Mouse (Mus musculus): ENCODE data around the gene Zp3. TPM values are rescaled to one million over a fixed set of nuclear protein-coding genes. Genes with fewer than 3 reads are reported as not detected.

Gene Zp3
- polyA plus RNA-seq, 1 experiment from 2014 or later: 0.68 TPM

DNA sequence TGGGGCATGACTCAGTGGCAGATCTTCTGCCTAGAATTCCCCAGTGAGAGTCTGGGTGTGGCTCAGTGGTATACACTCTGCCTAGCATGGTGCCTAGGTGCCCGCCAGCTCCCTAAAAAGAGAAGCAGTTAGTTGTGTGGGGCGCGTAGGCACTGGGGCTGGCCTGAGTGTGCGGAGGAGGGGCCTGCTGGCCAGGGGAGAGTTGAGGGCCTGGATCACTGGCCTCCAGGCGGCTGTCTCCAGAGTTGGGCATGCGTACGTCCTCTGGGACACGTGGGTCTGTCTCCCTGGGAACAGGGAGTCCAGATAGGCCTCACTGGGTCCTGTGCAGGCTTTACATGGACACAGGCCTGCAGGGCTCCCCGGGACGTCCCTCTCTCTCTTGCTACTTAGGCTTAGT is 35.0 kb downstream of the Zp3 start:
- Histone ChIP-seq H3K4me3 (ENCODE audit: low read length) (no peak overlapping the region), H3K36me3 (ENCODE audit: control insufficient read depth, insufficient read depth, low read length) (peaks cover 9% of the 10 kb centered on the region; the same call in 1 of the 2 replicates), H3K4me1 (ENCODE audit: control insufficient read depth, insufficient read depth, low read length) (peaks cover 4% of the 10 kb centered on the region; the same call in 1 of the 2 replicates), H3K27me3 (replicated peaks; ENCODE audit: control insufficient read depth, insufficient read depth, low read length) (no peaks in the 10 kb centered on the region), H3K4me2 (ENCODE audit: low read depth, low read length) (no peak overlapping the region), H3K27ac (ENCODE audit: low read length) (no peak overlapping the region), H3K9me3 (ENCODE audit: control insufficient read depth, low read length) (no peaks in the 10 kb centered on the region), H3K9ac (ENCODE audit: low read depth, low read length) (0 out of 2 replicates have a peak overlapping the region, but pooled peaks have one; percentile 11)
- 85% methylated on average over 10 of the region's 10 CpGs for WGBS
- ATAC-seq: no peak

DNA sequence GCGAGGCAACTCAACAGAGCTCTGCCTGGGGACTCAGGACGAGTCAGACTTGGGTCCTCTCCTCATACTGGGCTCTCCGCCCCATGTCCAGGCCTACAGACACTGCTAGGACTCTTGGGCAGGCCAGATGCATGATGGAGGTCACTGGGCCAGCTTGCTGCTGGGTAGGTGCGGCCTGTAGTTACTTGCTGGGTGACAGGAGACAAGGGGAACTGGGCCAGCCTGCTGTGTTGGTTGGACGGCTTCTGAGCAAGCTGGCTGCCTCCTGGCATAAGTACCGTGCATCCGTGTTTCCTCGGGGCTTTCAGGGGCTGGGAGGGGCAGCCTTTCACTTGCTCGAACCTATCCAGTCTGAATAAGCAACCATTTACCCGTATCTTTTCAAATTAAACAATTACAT is 35.7 kb downstream of the Zp3 start:
- Histone ChIP-seq H3K27ac (ENCODE audit: low read length) (no peak overlapping the region), H3K9me3 (ENCODE audit: control insufficient read depth, low read length) (no peaks in the 10 kb centered on the region), H3K36me3 (ENCODE audit: control insufficient read depth, insufficient read depth, low read length) (peaks cover 7% of the 10 kb centered on the region; the same call in 1 of the 2 replicates), H3K4me2 (ENCODE audit: low read depth, low read length) (no peak overlapping the region), H3K4me1 (ENCODE audit: control insufficient read depth, insufficient read depth, low read length) (peaks cover 6% of the 10 kb centered on the region; the same call in 1 of the 2 replicates), H3K9ac (ENCODE audit: low read depth, low read length) (0 out of 2 replicates have a peak overlapping the region, but pooled peaks have one; percentile 37), H3K27me3 (replicated peaks; ENCODE audit: control insufficient read depth, insufficient read depth, low read length) (no peaks in the 10 kb centered on the region), H3K4me3 (ENCODE audit: low read length) (no peak overlapping the region)
- 0 out of 2 replicates have a peak, but pooled peaks have one; percentile 21 for ATAC-seq
- 76% methylated on average over 10 of the region's 10 CpGs for WGBS

- no peak overlapping the region; the same call in 1 of the 2 replicates for H3K27ac ChIP-seq (ENCODE audit: low read length)
- no peak overlapping the region for H3K4me2 ChIP-seq (ENCODE audit: low read depth, low read length)
- 75% methylated on average over 10 of the region's 10 CpGs for WGBS
- H3K27me3 ChIP-seq (replicated peaks; ENCODE audit: control insufficient read depth, insufficient read depth, low read length): no peaks in the 10 kb centered on the region
- H3K9me3 ChIP-seq (ENCODE audit: control insufficient read depth, low read length): no peaks in the 10 kb centered on the region
- ATAC-seq: peak; percentile 60
- peaks cover 6% of the 10 kb centered on the region; the same call in 1 of the 2 replicates for H3K4me1 ChIP-seq (ENCODE audit: control insufficient read depth, insufficient read depth, low read length)
- H3K4me3 ChIP-seq (ENCODE audit: low read length): no peak overlapping the region
- H3K9ac ChIP-seq (ENCODE audit: low read depth, low read length): 0 out of 2 replicates have a peak overlapping the region, but pooled peaks have one; percentile 31
- peaks cover 6% of the 10 kb centered on the region; the same call in 1 of the 2 replicates for H3K36me3 ChIP-seq (ENCODE audit: control insufficient read depth, insufficient read depth, low read length)
These were observed 36.3 kb downstream of the Zp3 start for GRCm38 (mm10) chr5:136016014-136016876.

DNA sequence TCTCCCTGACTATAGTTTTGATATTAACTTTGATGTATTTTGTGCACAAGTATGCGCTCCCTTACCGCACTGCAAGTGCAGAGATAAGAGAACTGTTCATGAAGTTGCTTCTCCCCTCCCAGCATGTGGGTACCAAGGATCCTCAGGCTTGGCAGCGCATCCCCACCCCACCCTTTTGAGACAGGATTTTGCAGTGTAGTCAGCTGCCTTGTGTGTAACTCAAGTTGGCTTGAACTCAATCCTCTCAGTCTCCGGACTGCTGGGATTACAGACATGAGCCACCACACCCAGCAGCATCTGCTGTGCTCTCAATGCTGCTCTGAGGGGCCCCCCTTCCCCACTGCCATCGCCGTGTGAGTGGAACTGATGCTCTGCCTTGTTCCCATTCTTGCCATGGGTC is 37.4 kb downstream of the Zp3 start:
- H3K27ac ChIP-seq (ENCODE audit: low read length): no peak overlapping the region
- H3K36me3 ChIP-seq (ENCODE audit: control insufficient read depth, insufficient read depth, low read length): no peaks in the 10 kb centered on the region; the same call in 1 of the 2 replicates
- no peak overlapping the region for H3K9ac ChIP-seq (ENCODE audit: low read depth, low read length)
- ATAC-seq: no peak
- no peaks in the 10 kb centered on the region for H3K27me3 ChIP-seq (replicated peaks; ENCODE audit: control insufficient read depth, insufficient read depth, low read length)
- no peaks in the 10 kb centered on the region for H3K9me3 ChIP-seq (ENCODE audit: control insufficient read depth, low read length)
- 86% methylated on average over 6 of the region's 6 CpGs for WGBS
- peaks cover 6% of the 10 kb centered on the region; the same call in 1 of the 2 replicates for H3K4me1 ChIP-seq (ENCODE audit: control insufficient read depth, insufficient read depth, low read length)
- no peak overlapping the region for H3K4me2 ChIP-seq (ENCODE audit: low read depth, low read length)
- H3K4me3 ChIP-seq (ENCODE audit: low read length): no peak overlapping the region

- WGBS: 81% methylated on average over 2 of the region's 2 CpGs
- ATAC-seq: no peak
These were observed 38.8 kb downstream of the Zp3 start for GRCm38 (mm10) chr5:136018726-136019125.

GRCm38 (mm10) chr5:136019907-136020306 is 40.0 kb downstream of the Zp3 start:
- Histone ChIP-seq H3K4me1 (ENCODE audit: control insufficient read depth, insufficient read depth, low read length) (peaks cover 6% of the 10 kb centered on the region; the same call in 1 of the 2 replicates), H3K4me2 (ENCODE audit: low read depth, low read length) (no peak overlapping the region), H3K27me3 (replicated peaks; ENCODE audit: control insufficient read depth, insufficient read depth, low read length) (no peaks in the 10 kb centered on the region), H3K4me3 (ENCODE audit: low read length) (no peak overlapping the region), H3K36me3 (ENCODE audit: control insufficient read depth, insufficient read depth, low read length) (no peaks in the 10 kb centered on the region; the same call in 1 of the 2 replicates), H3K9ac (ENCODE audit: low read depth, low read length) (no peak overlapping the region), H3K27ac (ENCODE audit: low read length) (0 out of 2 replicates have a peak overlapping the region, but pooled peaks have one; percentile 4), H3K9me3 (ENCODE audit: control insufficient read depth, low read length) (no peaks in the 10 kb centered on the region)
- 38% methylated on average over 1 of the region's 1 CpGs for WGBS
- peak; percentile 24; the same call in 1 of the 2 replicates for ATAC-seq

More at GRCm38 (mm10) chr5:136018726-136019125, 38.8 kb downstream of the Zp3 start:
- Histone ChIP-seq H3K27ac (ENCODE audit: low read length) (no peak overlapping the region), H3K27me3 (replicated peaks; ENCODE audit: control insufficient read depth, insufficient read depth, low read length) (no peaks in the 10 kb centered on the region), H3K9me3 (ENCODE audit: control insufficient read depth, low read length) (no peaks in the 10 kb centered on the region), H3K4me2 (ENCODE audit: low read depth, low read length) (no peak overlapping the region), H3K4me3 (ENCODE audit: low read length) (no peak overlapping the region), H3K4me1 (ENCODE audit: control insufficient read depth, insufficient read depth, low read length) (peaks cover 6% of the 10 kb centered on the region; the same call in 1 of the 2 replicates), H3K36me3 (ENCODE audit: control insufficient read depth, insufficient read depth, low read length) (no peaks in the 10 kb centered on the region; the same call in 1 of the 2 replicates), H3K9ac (ENCODE audit: low read depth, low read length) (no peak overlapping the region)

DNA sequence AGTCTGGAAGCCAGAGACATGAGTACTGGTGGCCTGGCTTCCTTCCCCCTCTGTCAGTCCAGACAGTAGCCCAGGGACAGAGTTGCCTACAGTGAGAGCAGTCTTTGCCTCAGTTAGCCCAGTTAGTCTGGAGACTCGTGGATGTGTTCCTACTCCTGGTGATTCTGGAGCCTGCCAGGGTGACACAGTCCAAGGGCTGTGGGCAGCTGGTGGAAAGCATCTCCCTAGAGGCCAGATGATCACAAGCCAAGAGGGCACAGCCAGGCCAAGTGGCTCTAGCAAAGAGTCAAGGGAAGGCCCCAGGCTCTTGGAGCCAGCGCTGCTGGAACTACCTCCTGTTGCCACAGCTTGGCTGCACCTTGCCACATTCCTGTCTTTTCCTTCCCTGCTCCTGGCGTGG is 45.8 kb downstream of the Zp3 start:
- Histone ChIP-seq H3K4me2 (ENCODE audit: low read depth, low read length) (no peak overlapping the region), H3K9ac (ENCODE audit: low read depth, low read length) (no peak overlapping the region), H3K36me3 (ENCODE audit: control insufficient read depth, insufficient read depth, low read length) (0 out of 2 replicates have a peak, but pooled peaks cover 7% of the 10 kb centered on the region), H3K4me1 (ENCODE audit: control insufficient read depth, insufficient read depth, low read length) (no peaks in the 10 kb centered on the region), H3K27me3 (replicated peaks; ENCODE audit: control insufficient read depth, insufficient read depth, low read length) (no peaks in the 10 kb centered on the region), H3K27ac (ENCODE audit: low read length) (no peak overlapping the region), H3K9me3 (ENCODE audit: control insufficient read depth, low read length) (no peaks in the 10 kb centered on the region), H3K4me3 (ENCODE audit: low read length) (no peak overlapping the region)
- 92% methylated on average over 3 of the region's 3 CpGs for WGBS
- no peak for ATAC-seq

DNA sequence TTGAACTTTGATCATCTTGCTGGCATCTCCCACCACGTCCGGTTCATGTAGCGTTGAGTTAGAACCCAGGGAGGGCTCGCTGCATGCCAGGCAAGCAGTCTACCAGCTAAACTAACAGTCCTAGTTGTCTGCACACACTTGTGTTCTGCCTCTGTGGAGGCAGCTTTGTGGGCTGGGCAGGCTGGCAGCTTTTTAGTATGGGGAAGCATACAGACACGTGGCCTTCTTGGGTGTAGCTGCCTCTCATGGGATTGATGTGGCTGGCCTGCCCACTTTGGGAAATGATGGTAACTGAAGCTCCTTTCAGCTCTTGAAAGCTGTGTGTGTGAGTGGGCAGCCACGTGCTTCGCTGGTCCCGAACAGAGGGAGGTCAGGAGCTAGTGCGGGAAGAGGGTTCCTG is 47.0 kb downstream of the Zp3 start:
- Histone ChIP-seq H3K27me3 (replicated peaks; ENCODE audit: control insufficient read depth, insufficient read depth, low read length) (no peaks in the 10 kb centered on the region), H3K9me3 (ENCODE audit: control insufficient read depth, low read length) (no peaks in the 10 kb centered on the region), H3K4me2 (ENCODE audit: low read depth, low read length) (no peak overlapping the region), H3K4me1 (ENCODE audit: control insufficient read depth, insufficient read depth, low read length) (no peaks in the 10 kb centered on the region), H3K27ac (ENCODE audit: low read length) (no peak overlapping the region), H3K9ac (ENCODE audit: low read depth, low read length) (no peak overlapping the region), H3K36me3 (ENCODE audit: control insufficient read depth, insufficient read depth, low read length) (peaks cover 10% of the 10 kb centered on the region; the same call in 1 of the 2 replicates), H3K4me3 (ENCODE audit: low read length) (no peak overlapping the region)
- ATAC-seq: no peak
- 90% methylated on average over 9 of the region's 9 CpGs for WGBS

DNA sequence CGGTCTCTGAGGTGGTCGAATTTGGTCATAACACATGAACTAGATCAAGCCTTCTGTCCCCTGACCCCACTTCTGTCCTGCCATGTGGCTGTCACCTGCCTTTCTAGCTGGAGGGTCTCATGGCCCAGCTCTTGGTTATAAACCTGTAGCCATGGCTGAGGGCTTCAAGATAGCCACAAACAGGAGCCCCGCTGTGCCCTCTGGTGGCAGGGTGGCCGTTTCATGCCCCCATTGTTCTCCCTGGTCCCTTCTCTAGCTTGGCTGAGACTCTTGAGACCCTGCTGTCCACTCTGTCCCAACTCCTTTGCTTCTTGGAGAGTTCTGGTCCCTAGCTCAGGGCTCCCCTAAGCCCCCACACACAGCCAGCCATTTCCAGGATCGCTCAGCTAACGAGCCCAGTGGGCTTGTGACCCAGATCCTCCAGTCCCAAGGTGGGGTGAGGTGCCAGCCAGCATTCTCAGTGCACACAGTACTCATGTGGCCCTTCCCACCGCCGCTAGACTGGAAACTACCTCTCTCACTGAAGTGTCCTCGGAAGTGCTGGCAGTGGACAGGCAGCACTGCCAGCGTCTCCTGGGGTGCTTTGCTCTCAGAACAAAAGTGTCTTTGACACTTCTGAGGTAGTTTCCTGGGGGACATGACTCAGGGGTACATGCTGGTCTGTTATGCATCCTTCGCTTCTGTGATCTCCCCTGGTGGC is 47.9 kb downstream of the Zp3 start:
- Histone ChIP-seq H3K4me2 (ENCODE audit: low read depth, low read length) (no peak overlapping the region), H3K4me1 (ENCODE audit: control insufficient read depth, insufficient read depth, low read length) (no peaks in the 10 kb centered on the region), H3K27ac (ENCODE audit: low read length) (no peak overlapping the region), H3K4me3 (ENCODE audit: low read length) (no peak overlapping the region), H3K36me3 (ENCODE audit: control insufficient read depth, insufficient read depth, low read length) (peaks cover 15% of the 10 kb centered on the region; the same call in 1 of the 2 replicates), H3K9me3 (ENCODE audit: control insufficient read depth, low read length) (no peaks in the 10 kb centered on the region), H3K27me3 (replicated peaks; ENCODE audit: control insufficient read depth, insufficient read depth, low read length) (no peaks in the 10 kb centered on the region), H3K9ac (ENCODE audit: low read depth, low read length) (no peak overlapping the region)
- ATAC-seq: no peak
- 84% methylated on average over 11 of the region's 11 CpGs for WGBS

Data from intestine, embryonic 16.5 days (tissue).